Mouse (Mus musculus): ENCODE results near the gene Frk. TPM values are rescaled to one million over a fixed set of nuclear protein-coding genes. Genes with fewer than 3 reads are reported as not detected.
"Not testable (repeated sequence)": the region's sequence is repeated elsewhere in the genome, so short reads cannot be mapped to it uniquely, and the experiment has no call there.

Frk gene
- polyA plus RNA-seq (2016; fragmentation: Nextera tagmentation; extraction: Ambion mirVana): 5.0 and 8.0 TPM in 2 replicates

GRCm38 (mm10) chr10:34483297-34484013, at the start of gene Frk:
TSS of gene Frk (plus strand) at chr10:34483399.
- H3K36me3 ChIP-seq: no peaks in the 10 kb centered on the region
- no peaks in the 10 kb centered on the region for H3K9me3 ChIP-seq
- peaks cover 11% of the 10 kb centered on the region; the same call in 1 of the 2 replicates for H3K4me1 ChIP-seq (replicated peaks)
- peak within 1 kb of the TSS; percentile 36 for H3K4me3 ChIP-seq (replicated peaks)
- H3K27ac ChIP-seq: peak within 1 kb of the TSS; percentile 66; the same call in 1 of the 2 replicates
- H3K9ac ChIP-seq (replicated peaks): peak within 1 kb of the TSS; percentile 56
- WGBS: 23% methylated on average over 11 of the region's 11 CpGs
- peak; percentile 66 for ATAC-seq (ENCODE audit: insufficient number of reproducible peaks, insufficient read depth, low FRiP score, low TSS enrichment, low read depth)
- no peaks in the 10 kb centered on the region for H3K27me3 ChIP-seq
- H3K4me2 ChIP-seq: peak within 1 kb of the TSS; percentile 51

DNA sequence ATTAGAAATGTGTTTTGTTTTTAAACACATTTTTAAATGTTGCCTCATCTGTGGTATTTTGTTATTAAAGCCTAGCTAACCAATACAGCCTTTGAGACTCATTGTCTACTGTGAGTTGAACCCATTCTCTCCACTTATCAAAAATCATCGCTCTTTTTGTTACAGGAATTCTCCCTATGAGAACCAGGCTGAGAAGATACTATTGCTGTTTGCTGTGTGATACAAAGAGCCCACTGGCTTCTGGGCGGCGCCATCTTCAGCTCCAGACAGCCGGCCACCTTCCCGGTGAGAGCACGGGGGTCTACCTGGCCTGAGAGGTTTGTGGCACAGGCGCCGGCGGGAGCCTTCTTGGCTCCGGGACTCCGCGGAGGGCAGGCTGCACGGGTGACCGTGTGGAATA, 49.0 kb upstream of the Frk start:
- not testable (repeated sequence) for ATAC-seq (ENCODE audit: insufficient number of reproducible peaks, insufficient read depth, low FRiP score, low TSS enrichment, low read depth); H3K9ac ChIP-seq (replicated peaks); H3K36me3 ChIP-seq; H3K4me3 ChIP-seq (replicated peaks); H3K27ac ChIP-seq; H3K4me2 ChIP-seq; H3K9me3 ChIP-seq; H3K27me3 ChIP-seq; H3K4me1 ChIP-seq (replicated peaks)
- WGBS: 92% methylated on average over 9 of the region's 14 CpGs

- Histone ChIP-seq H3K9ac (replicated peaks) (no peak overlapping the region), H3K27ac (no peak overlapping the region), H3K4me1 (replicated peaks) (no peaks in the 10 kb centered on the region), H3K36me3 (no peaks in the 10 kb centered on the region), H3K9me3 (no peaks in the 10 kb centered on the region), H3K4me2 (no peak overlapping the region), H3K4me3 (replicated peaks) (no peak overlapping the region), H3K27me3 (no peaks in the 10 kb centered on the region)
- WGBS: 76% methylated on average over 1 of the region's 1 CpGs
- no peak for ATAC-seq (ENCODE audit: insufficient number of reproducible peaks, insufficient read depth, low FRiP score, low TSS enrichment, low read depth)
Observed at GRCm38 (mm10) chr10:34449469-34449868, 33.7 kb upstream of the Frk start.

DNA sequence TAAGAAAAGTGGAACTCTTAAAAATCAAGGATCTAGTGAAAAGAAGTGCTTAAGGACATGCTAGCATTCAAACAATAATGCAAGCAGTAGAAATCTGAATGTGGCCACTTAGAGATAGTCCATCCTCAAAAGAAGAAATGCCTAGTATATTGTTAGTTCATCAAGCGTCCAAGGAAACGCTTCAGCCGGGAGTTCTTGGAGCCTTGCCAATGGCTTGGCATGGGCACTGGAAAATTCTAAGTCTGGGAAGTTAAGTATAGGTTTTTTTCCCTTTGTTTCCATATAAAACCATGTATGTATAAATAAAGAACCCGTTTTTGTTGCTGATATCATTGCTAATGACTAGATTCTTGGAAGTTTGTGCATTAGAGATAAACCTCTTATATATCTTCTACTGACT, 21.7 kb upstream of the Frk start:
- Histone ChIP-seq H3K4me3 (replicated peaks) (no peak overlapping the region), H3K27ac (no peak overlapping the region), H3K4me1 (replicated peaks) (no peaks in the 10 kb centered on the region), H3K27me3 (no peaks in the 10 kb centered on the region), H3K36me3 (no peaks in the 10 kb centered on the region), H3K4me2 (no peak overlapping the region), H3K9ac (replicated peaks) (no peak overlapping the region), H3K9me3 (no peaks in the 10 kb centered on the region)
- 76% methylated on average over 4 of the region's 4 CpGs for WGBS
- ATAC-seq (ENCODE audit: insufficient number of reproducible peaks, insufficient read depth, low FRiP score, low TSS enrichment, low read depth): no peak

- Histone ChIP-seq H3K4me3 (replicated peaks) (no peak overlapping the region), H3K9me3 (no peaks in the 10 kb centered on the region), H3K36me3 (no peaks in the 10 kb centered on the region), H3K27ac (no peak overlapping the region), H3K4me2 (no peak overlapping the region), H3K27me3 (no peaks in the 10 kb centered on the region), H3K9ac (replicated peaks) (no peak overlapping the region), H3K4me1 (replicated peaks) (no peaks in the 10 kb centered on the region)
- no peak for ATAC-seq (ENCODE audit: insufficient number of reproducible peaks, insufficient read depth, low FRiP score, low TSS enrichment, low read depth)
- 89% methylated on average over 4 of the region's 4 CpGs for WGBS
Observed at GRCm38 (mm10) chr10:34464321-34464720, 18.9 kb upstream of the Frk start.

DNA sequence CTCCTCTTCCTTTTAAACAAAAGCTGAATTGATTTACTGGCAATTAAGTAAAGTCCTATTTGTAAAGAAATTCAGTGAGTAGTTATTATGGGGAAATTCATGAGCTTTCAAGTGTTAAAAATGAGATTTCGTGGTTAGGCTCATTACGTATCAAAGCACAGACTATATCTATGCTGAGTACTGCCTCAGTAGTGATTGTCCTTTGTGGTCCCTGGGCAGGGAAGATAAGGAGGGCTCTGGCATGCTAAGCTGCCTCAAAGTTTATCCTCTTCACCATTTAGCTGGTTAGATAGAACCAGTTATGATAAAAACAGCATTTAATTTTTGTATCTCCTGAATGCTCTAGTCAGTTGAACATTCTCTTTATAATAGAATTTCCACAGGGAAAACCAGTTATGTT, 14.2 kb upstream of the Frk start:
- no peak overlapping the region for H3K9ac ChIP-seq (replicated peaks)
- H3K36me3 ChIP-seq: no peaks in the 10 kb centered on the region
- H3K4me2 ChIP-seq: no peak overlapping the region
- no peak overlapping the region for H3K4me3 ChIP-seq (replicated peaks)
- WGBS: 73% methylated on average over 2 of the region's 2 CpGs
- H3K27ac ChIP-seq: no peak overlapping the region
- no peaks in the 10 kb centered on the region for H3K9me3 ChIP-seq
- no peaks in the 10 kb centered on the region for H3K27me3 ChIP-seq
- no peaks in the 10 kb centered on the region for H3K4me1 ChIP-seq (replicated peaks)
- ATAC-seq (ENCODE audit: insufficient number of reproducible peaks, insufficient read depth, low FRiP score, low TSS enrichment, low read depth): no peak

DNA sequence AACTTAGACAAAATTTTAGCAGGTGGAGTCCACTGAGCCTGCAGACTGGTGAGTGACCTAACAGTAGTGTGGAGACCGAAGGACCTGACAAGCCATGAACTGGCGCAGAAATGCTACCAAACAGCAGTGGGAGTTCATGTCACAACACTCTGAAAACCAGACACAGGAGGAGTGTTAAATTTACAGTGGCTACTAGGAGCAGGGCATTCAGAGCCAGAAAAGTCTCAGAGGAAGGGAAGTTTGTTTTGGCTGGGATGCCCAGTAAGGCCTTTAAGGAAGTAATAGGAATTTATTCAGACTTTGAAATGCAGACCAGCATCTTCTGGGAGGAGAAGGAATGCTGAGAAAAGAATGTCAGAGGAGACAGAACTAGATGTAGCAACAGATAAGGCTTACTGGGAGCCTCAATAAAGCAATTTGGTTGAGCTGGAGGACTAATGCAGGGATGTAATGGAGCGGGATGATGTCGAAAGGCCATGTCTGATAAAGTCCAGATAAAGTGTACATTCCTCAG, 3.2 kb upstream of the Frk start:
- Histone ChIP-seq H3K27ac (no peak overlapping the region), H3K4me3 (replicated peaks) (no peak overlapping the region)
- WGBS: 66% methylated on average over 4 of the region's 4 CpGs

DNA sequence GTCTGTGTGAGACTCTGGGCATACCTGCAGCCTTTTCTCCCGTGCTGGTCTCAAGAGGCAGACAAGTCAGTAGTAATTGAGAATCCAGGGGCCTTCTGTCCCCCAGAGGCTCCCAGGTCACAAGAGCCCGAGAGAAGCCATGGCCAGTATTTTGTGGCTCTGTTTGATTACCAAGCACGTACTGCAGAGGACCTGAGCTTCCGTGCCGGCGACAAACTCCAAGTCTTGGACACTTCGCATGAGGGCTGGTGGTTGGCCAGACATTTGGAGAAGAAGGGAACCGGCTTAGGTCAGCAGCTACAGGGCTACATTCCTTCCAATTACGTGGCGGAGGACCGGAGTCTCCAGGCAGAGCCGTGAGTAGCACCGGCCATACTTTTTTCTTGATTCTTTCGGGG, 814 bp downstream of the Frk start:
- H3K4me2 ChIP-seq: peak overlapping the region; percentile 51

More for the DNA sequence above, 3.2 kb upstream of the Frk start:
- Histone ChIP-seq H3K4me2 (no peak overlapping the region), H3K36me3 (no peaks in the 10 kb centered on the region), H3K4me1 (replicated peaks) (peaks cover 11% of the 10 kb centered on the region; the same call in 1 of the 2 replicates), H3K27me3 (no peaks in the 10 kb centered on the region), H3K9me3 (no peaks in the 10 kb centered on the region), H3K9ac (replicated peaks) (no peak overlapping the region)
- no peak for ATAC-seq (ENCODE audit: insufficient number of reproducible peaks, insufficient read depth, low FRiP score, low TSS enrichment, low read depth)

DNA sequence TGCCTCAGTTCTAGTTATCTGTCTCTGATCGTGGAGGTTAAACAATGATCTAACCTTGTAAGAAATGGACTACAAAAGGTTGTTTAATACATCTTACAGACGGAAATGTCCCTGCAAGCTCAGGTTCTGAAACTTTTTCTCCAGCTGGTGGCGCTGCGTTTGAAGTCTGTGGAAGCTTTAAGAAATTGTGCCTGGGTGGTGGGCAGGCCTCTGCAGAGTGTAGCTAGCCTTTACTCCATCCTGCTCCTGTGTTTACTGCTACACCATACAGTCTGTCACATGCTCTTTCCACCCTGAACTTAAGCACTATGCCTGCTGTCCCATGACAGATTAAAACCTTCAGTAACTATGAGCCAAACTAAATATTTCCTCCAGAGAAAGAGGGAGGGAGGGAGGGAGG, 1.9 kb downstream of the Frk start:
- WGBS: 62% methylated on average over 4 of the region's 4 CpGs
- Histone ChIP-seq H3K9me3 (no peaks in the 10 kb centered on the region), H3K4me2 (no peak overlapping the region), H3K4me1 (replicated peaks) (peaks cover 11% of the 10 kb centered on the region; the same call in 1 of the 2 replicates), H3K9ac (replicated peaks) (no peak overlapping the region), H3K4me3 (replicated peaks) (no peak overlapping the region), H3K27me3 (no peaks in the 10 kb centered on the region), H3K27ac (no peak overlapping the region), H3K36me3 (no peaks in the 10 kb centered on the region)
- no peak for ATAC-seq (ENCODE audit: insufficient number of reproducible peaks, insufficient read depth, low FRiP score, low TSS enrichment, low read depth)

More for the DNA sequence above, 814 bp downstream of the Frk start:
- peak overlapping the region; percentile 56 for H3K9ac ChIP-seq (replicated peaks)
- no peaks in the 10 kb centered on the region for H3K27me3 ChIP-seq
- no peaks in the 10 kb centered on the region for H3K36me3 ChIP-seq
- peak overlapping the region; percentile 66; the same call in 1 of the 2 replicates for H3K27ac ChIP-seq
- ATAC-seq (ENCODE audit: insufficient number of reproducible peaks, insufficient read depth, low FRiP score, low TSS enrichment, low read depth): no peak; the same call in 1 of the 2 replicates
- WGBS: 69% methylated on average over 14 of the region's 14 CpGs
- H3K4me1 ChIP-seq (replicated peaks): peaks cover 11% of the 10 kb centered on the region; the same call in 1 of the 2 replicates
- peak overlapping the region; percentile 36 for H3K4me3 ChIP-seq (replicated peaks)
- H3K9me3 ChIP-seq: no peaks in the 10 kb centered on the region

GRCm38 (mm10) chr10:34507807-34508206, 24.6 kb downstream of the Frk start:
- WGBS: 69% methylated on average over 2 of the region's 2 CpGs
- Histone ChIP-seq H3K9ac (replicated peaks) (no peak overlapping the region), H3K27ac (no peak overlapping the region), H3K4me1 (replicated peaks) (peaks cover 6% of the 10 kb centered on the region), H3K4me2 (no peak overlapping the region), H3K36me3 (no peaks in the 10 kb centered on the region), H3K9me3 (no peaks in the 10 kb centered on the region), H3K4me3 (replicated peaks) (no peak overlapping the region), H3K27me3 (no peaks in the 10 kb centered on the region)
- ATAC-seq (ENCODE audit: insufficient number of reproducible peaks, insufficient read depth, low FRiP score, low TSS enrichment, low read depth): no peak

GRCm38 (mm10) chr10:34508593-34508992, 25.4 kb downstream of the Frk start:
- no peak overlapping the region for H3K4me2 ChIP-seq
- WGBS: 65% methylated on average over 1 of the region's 1 CpGs
- H3K27me3 ChIP-seq: no peaks in the 10 kb centered on the region
- H3K4me1 ChIP-seq (replicated peaks): peaks cover 11% of the 10 kb centered on the region
- no peak overlapping the region for H3K9ac ChIP-seq (replicated peaks)
- ATAC-seq (ENCODE audit: insufficient number of reproducible peaks, insufficient read depth, low FRiP score, low TSS enrichment, low read depth): no peak
- H3K27ac ChIP-seq: no peak overlapping the region
- no peak overlapping the region for H3K4me3 ChIP-seq (replicated peaks)
- H3K9me3 ChIP-seq: no peaks in the 10 kb centered on the region
- no peaks in the 10 kb centered on the region for H3K36me3 ChIP-seq

Measured in limb, embryonic 12.5 days (tissue).